Mouse (Mus musculus) megakaryocyte, embryonic 14.5 days (primary cell): ENCODE data around the gene Ank3.

ENCODE experiments used
- FLI1 ChIP-seq: IDR thresholded peaks from 2 replicates; pipeline ENCODE4 v1.6.1; 2012; ENCODE audit warnings: low read length, inconsistent platforms, mixed read lengths
- GATA1 ChIP-seq: IDR thresholded peaks from 3 replicates; pipeline ENCODE4 v1.6.1; 2012; ENCODE audit warnings: mixed read lengths, low read length, inconsistent platforms, borderline replicate concordance

DNA sequence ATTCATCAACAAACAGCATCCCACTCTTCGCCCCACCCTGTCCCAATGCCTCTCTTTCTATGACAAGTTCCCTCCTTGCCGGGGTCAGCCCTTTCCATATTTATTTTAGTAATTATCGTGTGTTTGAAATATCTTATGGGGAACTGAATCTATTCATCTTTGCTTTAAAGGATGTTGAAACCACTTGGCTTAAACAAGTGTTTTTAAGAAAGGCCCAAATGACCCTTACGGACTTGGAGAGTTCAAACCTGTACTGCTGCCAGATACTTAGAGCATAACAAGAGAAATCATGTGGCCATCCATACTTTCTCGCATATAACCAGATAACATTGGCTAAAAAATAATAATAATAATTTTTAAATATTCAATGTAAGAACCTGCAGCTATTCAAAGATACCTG, 48.7 kb downstream of the Ank3 start:
- TF ChIP-seq GATA1, result no peak
- TF ChIP-seq FLI1, result no peak
